Mouse (Mus musculus): ENCODE data around the gene I830077J02Rik. TPM values are rescaled to one million over a fixed set of nuclear protein-coding genes. Genes with fewer than 3 reads are reported as not detected.

The I830077J02Rik gene
- polyA plus RNA-seq (2015; fragmentation: Nextera tagmentation; extraction: Ambion mirVana), result 0.56 and 1.4 TPM in 2 replicates

GRCm38 (mm10) chr3:105932240-105933071 lies at the start of gene I830077J02Rik:
Gene I830077J02Rik (minus strand): TSS chr3:105932664.
- Histone ChIP-seq H3K4me1 (no peaks in the 10 kb centered on the region), H3K36me3 (peaks cover 4% of the 10 kb centered on the region; the same call in 1 of the 2 replicates), H3K9me3 (replicated peaks) (no peaks in the 10 kb centered on the region), H3K4me2 (replicated peaks) (no peak within 1 kb of the TSS), H3K4me3 (replicated peaks) (no peak within 1 kb of the TSS), H3K27ac (replicated peaks) (no peak within 1 kb of the TSS), H3K27me3 (no peaks in the 10 kb centered on the region), H3K9ac (no peak within 1 kb of the TSS)
- WGBS, result 78% methylated on average over 8 of the region's 8 CpGs
- no peak for ATAC-seq (ENCODE audit: insufficient number of reproducible peaks, low FRiP score, low TSS enrichment, low read depth)

- Histone ChIP-seq H3K9ac (no peak overlapping the region), H3K4me1 (no peaks in the 10 kb centered on the region), H3K36me3 (peaks cover 14% of the 10 kb centered on the region), H3K4me3 (replicated peaks) (no peak overlapping the region), H3K27ac (replicated peaks) (no peak overlapping the region), H3K4me2 (replicated peaks) (no peak overlapping the region), H3K27me3 (no peaks in the 10 kb centered on the region), H3K9me3 (replicated peaks) (no peaks in the 10 kb centered on the region)
- no peak for ATAC-seq (ENCODE audit: insufficient number of reproducible peaks, low FRiP score, low TSS enrichment, low read depth)
- WGBS, result 82% methylated on average over 2 of the region's 2 CpGs
Observed at GRCm38 (mm10) chr3:105974174-105974573, 41.7 kb upstream of the I830077J02Rik start.

- Histone ChIP-seq H3K27me3 (no peaks in the 10 kb centered on the region), H3K4me1 (no peaks in the 10 kb centered on the region)
Observed at GRCm38 (mm10) chr3:105973411-105973810, 40.9 kb upstream of the I830077J02Rik start, which contains the start of gene Ovgp1. Gene Ovgp1 (plus strand): TSS chr3:105973711.

GRCm38 (mm10) chr3:105971831-105972446 lies 39.5 kb upstream of the I830077J02Rik start:
- Histone ChIP-seq H3K4me1 (no peaks in the 10 kb centered on the region), H3K36me3 (peaks cover 35% of the 10 kb centered on the region), H3K9me3 (replicated peaks) (no peaks in the 10 kb centered on the region), H3K27me3 (no peaks in the 10 kb centered on the region), H3K9ac (no peak overlapping the region), H3K27ac (replicated peaks) (no peak overlapping the region), H3K4me3 (replicated peaks) (no peak overlapping the region), H3K4me2 (replicated peaks) (no peak overlapping the region)
- WGBS, result 79% methylated on average over 5 of the region's 5 CpGs
- ATAC-seq (ENCODE audit: insufficient number of reproducible peaks, low FRiP score, low TSS enrichment, low read depth), result no peak

More at GRCm38 (mm10) chr3:105973411-105973810, 40.9 kb upstream of the I830077J02Rik start, which contains the start of gene Ovgp1:
- no peak within 1 kb of the TSS for H3K27ac ChIP-seq (replicated peaks)
- H3K9me3 ChIP-seq (replicated peaks), result no peaks in the 10 kb centered on the region
- H3K9ac ChIP-seq, result no peak within 1 kb of the TSS
- peaks cover 21% of the 10 kb centered on the region for H3K36me3 ChIP-seq
- ATAC-seq (ENCODE audit: insufficient number of reproducible peaks, low FRiP score, low TSS enrichment, low read depth), result no peak
- 92% methylated on average over 3 of the region's 3 CpGs for WGBS
- H3K4me2 ChIP-seq (replicated peaks), result no peak within 1 kb of the TSS
- no peak within 1 kb of the TSS for H3K4me3 ChIP-seq (replicated peaks)

GRCm38 (mm10) chr3:105960700-105961099 lies 28.2 kb upstream of the I830077J02Rik start:
- no peak overlapping the region for H3K9ac ChIP-seq

GRCm38 (mm10) chr3:105959999-105960398 lies 27.5 kb upstream of the I830077J02Rik start, which contains the start of gene Atp5f1:
Gene Atp5f1 (minus strand): TSS chr3:105960099.
- peak within 1 kb of the TSS; percentile 92 for H3K27ac ChIP-seq (replicated peaks)
- H3K27me3 ChIP-seq, result no peaks in the 10 kb centered on the region
- peak within 1 kb of the TSS; percentile 85 for H3K4me2 ChIP-seq (replicated peaks)
- 2% methylated on average over 6 of the region's 6 CpGs for WGBS
- ATAC-seq (ENCODE audit: insufficient number of reproducible peaks, low FRiP score, low TSS enrichment, low read depth), result no peak
- peaks cover 45% of the 10 kb centered on the region for H3K36me3 ChIP-seq
- peak within 1 kb of the TSS; percentile 97 for H3K9ac ChIP-seq
- H3K4me1 ChIP-seq, result peaks cover 26% of the 10 kb centered on the region
- H3K4me3 ChIP-seq (replicated peaks), result peak within 1 kb of the TSS; percentile 94
- H3K9me3 ChIP-seq (replicated peaks), result no peaks in the 10 kb centered on the region

More at GRCm38 (mm10) chr3:105960700-105961099, 28.2 kb upstream of the I830077J02Rik start:
- Histone ChIP-seq H3K4me3 (replicated peaks) (peak overlapping the region; percentile 94), H3K9me3 (replicated peaks) (no peaks in the 10 kb centered on the region), H3K4me1 (peaks cover 26% of the 10 kb centered on the region), H3K27me3 (no peaks in the 10 kb centered on the region), H3K36me3 (peaks cover 52% of the 10 kb centered on the region), H3K27ac (replicated peaks) (no peak overlapping the region), H3K4me2 (replicated peaks) (peak overlapping the region; percentile 85)
- 88% methylated on average over 2 of the region's 2 CpGs for WGBS
- ATAC-seq (ENCODE audit: insufficient number of reproducible peaks, low FRiP score, low TSS enrichment, low read depth), result no peak

- Histone ChIP-seq H3K36me3 (peaks cover 44% of the 10 kb centered on the region), H3K9ac (peak overlapping the region; percentile 89), H3K9me3 (replicated peaks) (no peaks in the 10 kb centered on the region), H3K27ac (replicated peaks) (peak overlapping the region; percentile 74), H3K4me2 (replicated peaks) (peak overlapping the region; percentile 85), H3K4me3 (replicated peaks) (peak overlapping the region; percentile 94), H3K4me1 (peaks cover 26% of the 10 kb centered on the region), H3K27me3 (no peaks in the 10 kb centered on the region)
- 0% methylated on average over 26 of the region's 26 CpGs for WGBS
- peak; percentile 53 for ATAC-seq (ENCODE audit: insufficient number of reproducible peaks, low FRiP score, low TSS enrichment, low read depth)
Observed at GRCm38 (mm10) chr3:105959585-105959984, 27.1 kb upstream of the I830077J02Rik start.

- peak; percentile 97 for ATAC-seq (ENCODE audit: insufficient number of reproducible peaks, low FRiP score, low TSS enrichment, low read depth)
- H3K9me3 ChIP-seq (replicated peaks), result no peaks in the 10 kb centered on the region
- H3K9ac ChIP-seq, result peak within 1 kb of the TSS; percentile 97
- H3K4me1 ChIP-seq, result peaks cover 26% of the 10 kb centered on the region
- peak within 1 kb of the TSS; percentile 94 for H3K4me3 ChIP-seq (replicated peaks)
- H3K36me3 ChIP-seq, result peaks cover 39% of the 10 kb centered on the region
- WGBS, result under 1% methylated on average over 52 of the region's 52 CpGs
- H3K27me3 ChIP-seq, result no peaks in the 10 kb centered on the region
- H3K27ac ChIP-seq (replicated peaks), result peak within 1 kb of the TSS; percentile 92
- peak within 1 kb of the TSS; percentile 85 for H3K4me2 ChIP-seq (replicated peaks)
Observed at GRCm38 (mm10) chr3:105958974-105959580, 26.6 kb upstream of the I830077J02Rik start, which contains the start of gene Wdr77. Gene Wdr77 (plus strand): TSS chr3:105959369.

GRCm38 (mm10) chr3:105958204-105958603 lies 25.7 kb upstream of the I830077J02Rik start:
- Histone ChIP-seq H3K4me2 (replicated peaks) (peak overlapping the region; percentile 71), H3K27ac (replicated peaks) (no peak overlapping the region), H3K4me1 (peaks cover 26% of the 10 kb centered on the region), H3K4me3 (replicated peaks) (peak overlapping the region; percentile 94), H3K9me3 (replicated peaks) (no peaks in the 10 kb centered on the region), H3K9ac (peak overlapping the region; percentile 97), H3K27me3 (no peaks in the 10 kb centered on the region), H3K36me3 (peaks cover 36% of the 10 kb centered on the region)
- no peak for ATAC-seq (ENCODE audit: insufficient number of reproducible peaks, low FRiP score, low TSS enrichment, low read depth)
- 39% methylated on average over 5 of the region's 5 CpGs for WGBS

GRCm38 (mm10) chr3:105957235-105957634 lies 24.8 kb upstream of the I830077J02Rik start:
- Histone ChIP-seq H3K4me2 (replicated peaks) (no peak overlapping the region), H3K27ac (replicated peaks) (no peak overlapping the region), H3K4me1 (peaks cover 26% of the 10 kb centered on the region), H3K36me3 (peaks cover 35% of the 10 kb centered on the region), H3K9me3 (replicated peaks) (no peaks in the 10 kb centered on the region), H3K9ac (no peak overlapping the region), H3K27me3 (no peaks in the 10 kb centered on the region), H3K4me3 (replicated peaks) (peak overlapping the region; percentile 94; the same call in 1 of the 2 replicates)
- WGBS, result 98% methylated on average over 1 of the region's 1 CpGs
- ATAC-seq (ENCODE audit: insufficient number of reproducible peaks, low FRiP score, low TSS enrichment, low read depth), result no peak

GRCm38 (mm10) chr3:105951348-105951747 lies 18.9 kb upstream of the I830077J02Rik start:
- no peaks in the 10 kb centered on the region for H3K4me1 ChIP-seq
- no peaks in the 10 kb centered on the region for H3K9me3 ChIP-seq (replicated peaks)
- H3K27ac ChIP-seq (replicated peaks), result no peak overlapping the region
- ATAC-seq (ENCODE audit: insufficient number of reproducible peaks, low FRiP score, low TSS enrichment, low read depth), result no peak
- no peak overlapping the region for H3K4me3 ChIP-seq (replicated peaks)
- H3K4me2 ChIP-seq (replicated peaks), result no peak overlapping the region
- H3K36me3 ChIP-seq, result peaks cover 56% of the 10 kb centered on the region
- H3K27me3 ChIP-seq, result no peaks in the 10 kb centered on the region
- no peak overlapping the region for H3K9ac ChIP-seq
- WGBS, result 94% methylated on average over 7 of the region's 7 CpGs

Data from embryonic facial prominence, embryonic 15.5 days (tissue).